Mouse (Mus musculus) heart, postnatal 0 days (tissue): ENCODE data around the gene Atxn3. TPM values are rescaled to one million over a fixed set of nuclear protein-coding genes. Genes with fewer than 3 reads are reported as not detected.
A peak's percentile ranks its signal among the peaks of the same experiment; 100 is the strongest.
"Not testable (repeated sequence)": the region's sequence is repeated elsewhere in the genome, so short reads cannot be mapped to it uniquely, and the experiment has no call there.

Experiments
- ATAC-seq: fragments of 200-750 bp; cut with Nextera tagmentation; 2 replicates; pipeline ENCODE4 v1.8.0; 2017; ENCODE audit warnings: low read depth, moderate number of reproducible peaks, moderate library complexity; ENCODE audit not compliant: insufficient read depth
- DNase-seq: peaks from one replicate; pipeline ENCODE4 v3.0.0-alpha.2; 2016; ENCODE audit warnings: low spot score
- H3K27ac ChIP-seq: fragments of 300-500 bp; sonication (generic); 2 replicates; pipeline ENCODE4 v1.5.1; 2014; ENCODE audit warnings: low read depth, mild to moderate bottlenecking
- H3K27me3 ChIP-seq: fragments of 300-500 bp; sonication (generic); 2 replicates; pipeline ENCODE4 v1.6.1; 2014; ENCODE audit warnings: low read length, mixed read lengths; ENCODE audit not compliant: control insufficient read depth, insufficient read depth
- H3K36me3 ChIP-seq: fragments of 300-500 bp; sonication (generic); replicated peaks from 2 replicates; pipeline ENCODE4 v1.6.1; 2014; ENCODE audit warnings: low read length, mixed read lengths; ENCODE audit not compliant: control insufficient read depth, insufficient read depth
- H3K4me1 ChIP-seq: fragments of 300-500 bp; sonication (generic); 2 replicates; pipeline ENCODE4 v1.6.1; 2014; ENCODE audit warnings: antibody characterized with exemption; ENCODE audit not compliant: control insufficient read depth, insufficient read depth
- H3K4me2 ChIP-seq: fragments of 300-500 bp; sonication (generic); 2 replicates; pipeline ENCODE4 v1.6.1; 2014; ENCODE audit warnings: low read depth, mild to moderate bottlenecking, low read length, moderate library complexity
- H3K4me3 ChIP-seq: fragments of 300-500 bp; sonication (generic); 2 replicates; pipeline ENCODE4 v1.5.1; 2014; ENCODE audit warnings: low read depth, low read length
- H3K9ac ChIP-seq: fragments of 300-500 bp; sonication (generic); replicated peaks from 2 replicates; pipeline ENCODE4 v1.6.1; 2014; ENCODE audit warnings: low read depth, low read length, mixed read lengths
- H3K9me3 ChIP-seq: fragments of 300-500 bp; sonication (generic); replicated peaks from 2 replicates; pipeline ENCODE4 v1.6.1; 2016; ENCODE audit warnings: low read length; ENCODE audit not compliant: control insufficient read depth
- CTCF ChIP-seq: IDR thresholded peaks from 2 replicates; pipeline ENCODE4 v1.5.1; 2016; ENCODE audit warnings: antibody characterized with exemption, control low read depth, low read depth
- EP300 ChIP-seq: IDR thresholded peaks from 2 replicates; pipeline ENCODE4 v1.6.1; 2016; ENCODE audit warnings: antibody characterized with exemption, low read depth
- WGBS: fragments of 180-500 bp; shearing (Covaris S2); extraction: QIAGEN DNeasy Blood & Tissue Kit; methylation state at CpG from one replicate; pipeline ENCODE4 v1.1.7; 2014; 5-methylcytosine and 5-hydroxymethylcytosine counted together
- polyA plus RNA-seq: library from polyadenylated mRNA; unstranded; fragments of >200 nt; fragmentation: Nextera tagmentation; extraction: Ambion mirVana; gene quantifications from 2 replicates; pipeline ENCODE4 v1.2.1, GENCODE M21; 2015
- total RNA-seq: library from RNA; depleted of rRNA; stranded (reverse); fragments of >200 nt; gene quantifications from 2 replicates; pipeline ENCODE4 v1.2.3, GENCODE M21; 2014; ENCODE audit warnings: low replicate concordance

Atxn3 gene
- total and polyA plus RNA-seq, 2 experiments from 2014 or later = 7.2 to 15.8 TPM

- H3K9me3 ChIP-seq = no peaks in the 10 kb centered on the region
- peak overlapping the region; percentile 75 for H3K9ac ChIP-seq
- TF ChIP-seq CTCF (no peak), EP300 (no peak)
- peak overlapping the region; percentile 81 for H3K4me2 ChIP-seq
- H3K27me3 ChIP-seq = no peaks in the 10 kb centered on the region
- ATAC-seq (no peak; the same call in 1 of the 2 replicates), DNase-seq (no peak)
- H3K4me1 ChIP-seq = peaks cover 10% of the 10 kb centered on the region; the same call in 1 of the 2 replicates
- 10% methylated on average over 26 of the region's 26 CpGs for WGBS
- peak overlapping the region; percentile 74 for H3K27ac ChIP-seq
- no peaks in the 10 kb centered on the region for H3K36me3 ChIP-seq
- H3K4me3 ChIP-seq = peak overlapping the region; percentile 76
Observed at GRCm38 (mm10) chr12:101957079-101957941, 736 bp downstream of the Atxn3 start.

DNA sequence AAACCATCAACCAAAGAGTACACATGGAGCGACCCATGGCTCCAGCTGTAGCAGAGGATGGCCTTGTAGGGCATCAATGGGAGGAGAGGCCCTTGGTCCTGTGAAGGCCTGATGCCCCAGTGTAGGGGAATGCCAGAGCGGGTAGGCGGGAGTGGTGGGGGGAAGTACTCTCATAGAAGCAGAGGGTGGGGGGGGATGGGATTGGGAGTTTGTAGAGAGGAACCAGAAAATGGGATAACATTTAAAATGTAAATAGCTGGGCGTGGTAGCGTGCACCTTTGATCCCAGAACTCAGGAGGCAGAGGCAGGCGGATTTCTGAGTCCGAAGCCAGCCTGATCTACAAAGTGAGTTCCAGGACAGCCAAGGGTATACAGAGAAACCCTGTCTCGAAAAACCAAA lies 2.2 kb downstream of the Atxn3 start:
- ATAC-seq = not testable (repeated sequence)

GRCm38 (mm10) chr12:101948801-101949200 lies 9.2 kb downstream of the Atxn3 start:
- Histone ChIP-seq H3K4me2 (no peak overlapping the region), H3K36me3 (peaks cover 31% of the 10 kb centered on the region), H3K4me1 (peaks cover 4% of the 10 kb centered on the region; the same call in 1 of the 2 replicates), H3K9me3 (no peaks in the 10 kb centered on the region), H3K9ac (no peak overlapping the region), H3K27me3 (no peaks in the 10 kb centered on the region), H3K27ac (no peak overlapping the region), H3K4me3 (no peak overlapping the region)
- ATAC-seq (no peak), DNase-seq (no peak)
- TF ChIP-seq CTCF (no peak), EP300 (no peak)
- WGBS = 63% methylated on average over 4 of the region's 4 CpGs

More for the DNA sequence above, 2.2 kb downstream of the Atxn3 start:
- not testable (repeated sequence) for H3K9me3 ChIP-seq, H3K4me2 ChIP-seq, DNase-seq, H3K36me3 ChIP-seq, H3K4me3 ChIP-seq, H3K27ac ChIP-seq, H3K27me3 ChIP-seq, H3K9ac ChIP-seq
- WGBS = 97% methylated on average over 8 of the region's 8 CpGs
- H3K4me1 ChIP-seq = peaks cover 10% of the 10 kb centered on the region; the same call in 1 of the 2 replicates

DNA sequence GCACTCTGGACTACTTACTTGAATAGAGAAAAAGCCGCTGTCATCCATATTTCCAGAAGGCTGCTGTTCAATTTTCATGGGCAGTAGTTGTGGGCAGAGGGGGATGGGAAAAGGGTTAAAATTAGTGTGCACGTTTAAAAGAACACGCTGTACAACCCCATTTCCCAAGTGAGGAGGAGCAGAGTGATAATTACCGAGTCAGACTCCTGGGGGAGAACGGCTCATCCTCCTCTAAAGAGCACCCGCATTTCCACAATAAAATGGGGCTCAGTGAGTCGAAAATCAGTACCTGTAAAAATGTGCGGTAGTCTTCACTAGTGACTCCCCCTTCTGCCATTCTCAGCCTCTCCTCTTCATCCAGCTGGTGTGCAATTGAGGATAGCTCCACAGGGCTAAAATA lies 10.1 kb downstream of the Atxn3 start:
- Histone ChIP-seq H3K27me3 (no peaks in the 10 kb centered on the region), H3K36me3 (peaks cover 32% of the 10 kb centered on the region), H3K4me2 (no peak overlapping the region), H3K4me1 (peaks cover 4% of the 10 kb centered on the region; the same call in 1 of the 2 replicates), H3K4me3 (no peak overlapping the region), H3K9ac (no peak overlapping the region), H3K27ac (no peak overlapping the region), H3K9me3 (no peaks in the 10 kb centered on the region)
- TF ChIP-seq CTCF (no peak), EP300 (no peak)
- no peak for DNase-seq
- ATAC-seq = no peak
- 85% methylated on average over 8 of the region's 8 CpGs for WGBS

DNA sequence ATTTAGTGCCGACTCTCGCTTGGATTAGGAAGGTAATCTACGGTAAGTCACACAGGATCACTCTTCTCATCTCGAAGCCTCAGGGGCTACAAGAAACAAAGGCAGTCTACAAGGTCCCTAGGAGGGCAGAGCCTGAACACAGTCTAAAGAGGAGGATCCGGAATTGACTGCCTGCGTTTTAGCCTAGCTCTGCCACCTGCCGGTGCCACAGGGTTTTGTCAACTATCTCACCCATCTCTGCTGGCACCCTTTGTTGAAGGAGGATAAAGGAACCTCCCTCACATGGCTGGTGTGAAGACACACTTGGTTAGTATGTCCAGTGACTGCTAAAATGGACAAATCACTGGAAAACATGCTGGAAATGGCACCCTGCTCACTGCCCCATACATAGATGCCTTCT lies 20.5 kb downstream of the Atxn3 start:
- Histone ChIP-seq H3K9me3 (no peaks in the 10 kb centered on the region), H3K27me3 (no peaks in the 10 kb centered on the region), H3K4me2 (no peak overlapping the region), H3K9ac (no peak overlapping the region), H3K36me3 (peaks cover 61% of the 10 kb centered on the region), H3K4me3 (no peak overlapping the region), H3K27ac (no peak overlapping the region), H3K4me1 (no peaks in the 10 kb centered on the region)
- no peak for DNase-seq
- 84% methylated on average over 7 of the region's 7 CpGs for WGBS
- no peak for TF ChIP-seq CTCF
- no peak for TF ChIP-seq EP300
- ATAC-seq = no peak
